Mouse (Mus musculus) cortical plate, adult 2 months (tissue): ENCODE measurements around the gene Wars2.

ENCODE experiments used
- CTCF ChIP-seq: fragments of 200-500 bp; IDR thresholded peaks from 2 replicates; pipeline ENCODE4 v1.5.1; 2011; ENCODE audit warnings: mild to moderate bottlenecking, control low read depth, low read length; ENCODE audit not compliant: insufficient read depth; ENCODE audit errors: extremely low read depth
- POLR2A ChIP-seq: fragments of 200-500 bp; IDR thresholded peaks from 2 replicates; pipeline ENCODE4 v1.6.1; 2011; ENCODE audit warnings: mild to moderate bottlenecking, low read length, control low read depth; ENCODE audit not compliant: insufficient read depth; ENCODE audit errors: extremely low read depth

GRCm38 (mm10) chr3:99266752-99267303 lies 126.0 kb downstream of the Wars2 start:
- TF ChIP-seq CTCF, result no peak
- TF ChIP-seq POLR2A, result no peak
